Mouse (Mus musculus) embryonic facial prominence, embryonic 13.5 days (tissue): ENCODE measurements around the gene Igf1r. TPM values are rescaled to one million over a fixed set of nuclear protein-coding genes. Genes with fewer than 3 reads are reported as not detected.
A peak's percentile ranks its signal among the peaks of the same experiment; 100 is the strongest.

ENCODE experiments used
- ATAC-seq: fragments of 200-750 bp; cut with Nextera tagmentation; 2 replicates; pipeline ENCODE4 v1.8.0; 2017; ENCODE audit warnings: low read depth; ENCODE audit not compliant: insufficient number of reproducible peaks, insufficient read depth, low FRiP score, low TSS enrichment
- H3K27ac ChIP-seq: fragments of 300-500 bp; sonication (generic); 2 replicates; pipeline ENCODE4 v1.5.1; 2015; ENCODE audit warnings: moderate library complexity, mild to moderate bottlenecking, inconsistent platforms
- H3K27me3 ChIP-seq: fragments of 300-500 bp; sonication (generic); 2 replicates; pipeline ENCODE4 v1.6.1; 2015; ENCODE audit warnings: mild to moderate bottlenecking, inconsistent platforms
- H3K36me3 ChIP-seq: fragments of 300-500 bp; sonication (generic); 2 replicates; pipeline ENCODE4 v1.6.1; 2015; ENCODE audit warnings: mild to moderate bottlenecking, inconsistent platforms
- H3K4me1 ChIP-seq: fragments of 300-500 bp; sonication (generic); 2 replicates; pipeline ENCODE4 v1.6.1; 2015; ENCODE audit warnings: inconsistent platforms
- H3K4me2 ChIP-seq: fragments of 300-500 bp; sonication (generic); 2 replicates; pipeline ENCODE4 v1.6.1; 2015; ENCODE audit warnings: moderate library complexity, mild to moderate bottlenecking, inconsistent platforms
- H3K4me3 ChIP-seq: fragments of 300-500 bp; sonication (generic); 2 replicates; pipeline ENCODE4 v1.5.1; 2015; ENCODE audit warnings: mild to moderate bottlenecking, inconsistent platforms
- H3K9ac ChIP-seq: fragments of 300-500 bp; sonication (generic); 2 replicates; pipeline ENCODE4 v1.6.1; 2015; ENCODE audit warnings: mild to moderate bottlenecking, inconsistent platforms
- H3K9me3 ChIP-seq: fragments of 300-500 bp; sonication (generic); 2 replicates; pipeline ENCODE4 v1.6.1; 2016; ENCODE audit warnings: inconsistent platforms
- WGBS: fragments of 180-500 bp; shearing (Covaris S2); methylation state at CpG from one replicate; pipeline ENCODE4 v1.1.7; 2015; ENCODE audit warnings: mixed read lengths; 5-methylcytosine and 5-hydroxymethylcytosine counted together
- polyA plus RNA-seq: library from polyadenylated mRNA; unstranded; fragments of >200 nt; fragmentation: Nextera tagmentation; extraction: Ambion mirVana; gene quantifications from 2 replicates; pipeline ENCODE4 v1.2.1, GENCODE M21; 2015

Igf1r gene
- 28.7 and 34.2 TPM in 2 replicates for polyA plus RNA-seq

GRCm38 (mm10) chr7:67952777-67953700 lies at the start of gene Igf1r:
TSS of gene Igf1r (plus strand) at chr7:67952827.
- H3K9ac ChIP-seq, result peak within 1 kb of the TSS; percentile 93
- WGBS, result under 1% methylated on average over 58 of the region's 62 CpGs
- H3K27ac ChIP-seq, result peak within 1 kb of the TSS; percentile 100
- peak within 1 kb of the TSS; percentile 87 for H3K4me2 ChIP-seq
- 0 out of 2 replicates have a peak, but pooled peaks cover 1% of the 10 kb centered on the region for H3K27me3 ChIP-seq
- H3K9me3 ChIP-seq, result no peaks in the 10 kb centered on the region
- peaks cover 33% of the 10 kb centered on the region for H3K4me1 ChIP-seq
- H3K36me3 ChIP-seq, result no peaks in the 10 kb centered on the region
- ATAC-seq, result no peak
- peak within 1 kb of the TSS; percentile 87 for H3K4me3 ChIP-seq

- Histone ChIP-seq H3K36me3 (no peaks in the 10 kb centered on the region), H3K27me3 (no peaks in the 10 kb centered on the region), H3K4me3 (no peak overlapping the region), H3K9ac (no peak overlapping the region), H3K27ac (no peak overlapping the region), H3K4me2 (no peak overlapping the region), H3K9me3 (no peaks in the 10 kb centered on the region), H3K4me1 (peaks cover 13% of the 10 kb centered on the region)
- no peak for ATAC-seq
- 88% methylated on average over 2 of the region's 2 CpGs for WGBS
Measured at GRCm38 (mm10) chr7:67906358-67906757, 46.3 kb upstream of the Igf1r start.

DNA sequence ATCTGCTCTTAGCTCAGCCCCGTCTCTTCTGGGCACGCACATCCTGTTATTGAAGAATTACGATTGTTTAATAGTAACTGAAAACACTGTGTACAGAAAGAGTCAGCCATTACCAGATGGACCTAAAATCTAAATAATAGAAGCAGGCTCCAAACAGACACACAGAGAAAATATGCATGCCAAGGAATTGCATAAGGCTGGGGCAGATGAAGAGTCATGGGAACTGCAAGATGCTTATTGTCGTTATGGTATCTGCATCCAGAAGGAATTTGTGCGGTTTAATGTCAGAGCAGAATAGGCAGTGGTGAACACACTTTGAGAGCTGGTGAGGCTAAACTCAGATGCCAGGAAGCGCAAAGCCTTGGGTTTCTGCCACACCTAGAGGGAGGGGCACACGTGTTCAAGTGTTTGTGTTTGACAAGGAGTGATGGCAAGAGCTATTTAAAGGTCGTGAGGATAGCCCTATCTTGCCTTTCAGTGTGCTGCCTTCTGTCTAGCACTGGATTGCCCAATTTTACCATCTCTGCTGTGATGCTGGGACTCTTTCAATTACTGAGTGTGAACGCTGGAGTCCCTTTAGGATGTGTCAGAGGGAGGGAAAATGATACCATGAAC lies 44.7 kb upstream of the Igf1r start:
- Histone ChIP-seq H3K9ac (no peak overlapping the region), H3K36me3 (no peaks in the 10 kb centered on the region), H3K4me1 (peaks cover 20% of the 10 kb centered on the region), H3K4me2 (no peak overlapping the region), H3K27me3 (no peaks in the 10 kb centered on the region), H3K9me3 (no peaks in the 10 kb centered on the region), H3K4me3 (no peak overlapping the region), H3K27ac (no peak overlapping the region)
- no peak for ATAC-seq
- 75% methylated on average over 9 of the region's 9 CpGs for WGBS

GRCm38 (mm10) chr7:67910528-67910927 lies 42.1 kb upstream of the Igf1r start:
- Histone ChIP-seq H3K4me2 (peak overlapping the region; percentile 48), H3K27ac (peak overlapping the region; percentile 91), H3K27me3 (no peaks in the 10 kb centered on the region), H3K36me3 (no peaks in the 10 kb centered on the region), H3K4me3 (peak overlapping the region; percentile 16; the same call in 1 of the 2 replicates), H3K4me1 (peaks cover 20% of the 10 kb centered on the region), H3K9me3 (no peaks in the 10 kb centered on the region), H3K9ac (no peak overlapping the region)
- ATAC-seq, result no peak
- WGBS, result 6% methylated on average over 10 of the region's 10 CpGs

- peak overlapping the region; percentile 91 for H3K27ac ChIP-seq
- H3K9me3 ChIP-seq, result no peaks in the 10 kb centered on the region
- 11% methylated on average over 3 of the region's 3 CpGs for WGBS
- H3K4me3 ChIP-seq, result peak overlapping the region; percentile 16; the same call in 1 of the 2 replicates
- peaks cover 20% of the 10 kb centered on the region for H3K4me1 ChIP-seq
- H3K9ac ChIP-seq, result 0 out of 2 replicates have a peak overlapping the region, but pooled peaks have one; percentile 36
- no peak for ATAC-seq
- H3K27me3 ChIP-seq, result no peaks in the 10 kb centered on the region
- no peaks in the 10 kb centered on the region for H3K36me3 ChIP-seq
- peak overlapping the region; percentile 48 for H3K4me2 ChIP-seq
Measured at GRCm38 (mm10) chr7:67910947-67911346, 41.7 kb upstream of the Igf1r start.

DNA sequence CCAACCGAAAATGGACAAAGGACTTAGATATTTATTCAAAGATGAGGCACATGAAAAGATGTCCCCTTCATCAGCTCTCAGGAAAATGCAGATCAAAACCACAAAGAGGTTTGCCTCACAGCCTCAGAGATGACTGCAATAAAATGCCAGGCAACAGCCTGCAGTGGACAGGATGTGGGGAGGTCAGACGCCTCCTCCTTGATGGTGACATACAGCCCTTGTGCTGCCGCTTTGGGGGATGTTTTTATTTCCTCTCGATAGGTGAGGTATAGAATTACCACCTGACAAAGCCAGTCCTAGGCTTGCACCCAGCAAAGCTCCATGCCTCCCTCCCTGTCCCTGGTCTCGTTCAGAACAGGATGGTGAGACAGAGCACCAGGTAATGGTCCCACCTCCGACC lies 40.8 kb upstream of the Igf1r start:
- no peak for ATAC-seq
- Histone ChIP-seq H3K9me3 (no peaks in the 10 kb centered on the region), H3K4me2 (no peak overlapping the region), H3K27ac (no peak overlapping the region), H3K4me3 (no peak overlapping the region), H3K36me3 (no peaks in the 10 kb centered on the region), H3K27me3 (no peaks in the 10 kb centered on the region), H3K9ac (no peak overlapping the region), H3K4me1 (peaks cover 20% of the 10 kb centered on the region)
- 39% methylated on average over 6 of the region's 6 CpGs for WGBS

- H3K4me1 ChIP-seq, result peaks cover 2% of the 10 kb centered on the region; the same call in 1 of the 2 replicates
- no peaks in the 10 kb centered on the region for H3K9me3 ChIP-seq
- H3K4me3 ChIP-seq, result no peak overlapping the region
- WGBS, result 77% methylated on average over 8 of the region's 8 CpGs
- H3K27me3 ChIP-seq, result no peaks in the 10 kb centered on the region
- H3K36me3 ChIP-seq, result no peaks in the 10 kb centered on the region
- H3K27ac ChIP-seq, result no peak overlapping the region
- ATAC-seq, result no peak
- H3K9ac ChIP-seq, result no peak overlapping the region
- H3K4me2 ChIP-seq, result no peak overlapping the region
Measured at GRCm38 (mm10) chr7:67916960-67917359, 35.7 kb upstream of the Igf1r start.

GRCm38 (mm10) chr7:67917753-67918152 lies 34.9 kb upstream of the Igf1r start:
- H3K4me2 ChIP-seq, result no peak overlapping the region
- H3K9ac ChIP-seq, result no peak overlapping the region
- no peaks in the 10 kb centered on the region for H3K4me1 ChIP-seq
- WGBS, result 85% methylated on average over 2 of the region's 2 CpGs
- no peaks in the 10 kb centered on the region for H3K27me3 ChIP-seq
- ATAC-seq, result no peak
- no peak overlapping the region for H3K27ac ChIP-seq
- H3K4me3 ChIP-seq, result no peak overlapping the region
- H3K9me3 ChIP-seq, result no peaks in the 10 kb centered on the region
- H3K36me3 ChIP-seq, result no peaks in the 10 kb centered on the region

DNA sequence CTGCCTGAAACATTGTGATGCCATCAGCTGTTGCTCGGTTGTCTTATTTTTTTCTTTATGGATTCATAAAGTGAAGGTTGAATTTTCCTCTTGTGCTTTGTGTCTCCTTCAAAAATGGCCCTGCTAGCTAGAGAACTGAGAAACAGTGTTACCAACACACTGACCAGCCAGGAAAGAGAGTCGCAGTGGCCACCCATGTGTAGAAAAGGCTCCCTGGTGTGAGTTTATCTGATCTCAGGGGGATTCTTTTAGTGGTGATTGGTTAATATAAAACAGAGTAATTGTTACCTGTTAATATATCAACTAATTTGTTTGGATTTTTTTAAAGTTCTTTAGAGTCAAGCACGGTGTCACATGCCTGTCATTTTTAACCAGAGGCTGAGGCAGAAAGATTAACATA lies 33.2 kb upstream of the Igf1r start:
- ATAC-seq, result no peak
- Histone ChIP-seq H3K27ac (no peak overlapping the region), H3K27me3 (no peaks in the 10 kb centered on the region), H3K4me2 (no peak overlapping the region), H3K4me1 (peaks cover 4% of the 10 kb centered on the region; the same call in 1 of the 2 replicates), H3K36me3 (no peaks in the 10 kb centered on the region), H3K9ac (no peak overlapping the region), H3K4me3 (no peak overlapping the region), H3K9me3 (no peaks in the 10 kb centered on the region)
- WGBS, result 69% methylated on average over 3 of the region's 3 CpGs

DNA sequence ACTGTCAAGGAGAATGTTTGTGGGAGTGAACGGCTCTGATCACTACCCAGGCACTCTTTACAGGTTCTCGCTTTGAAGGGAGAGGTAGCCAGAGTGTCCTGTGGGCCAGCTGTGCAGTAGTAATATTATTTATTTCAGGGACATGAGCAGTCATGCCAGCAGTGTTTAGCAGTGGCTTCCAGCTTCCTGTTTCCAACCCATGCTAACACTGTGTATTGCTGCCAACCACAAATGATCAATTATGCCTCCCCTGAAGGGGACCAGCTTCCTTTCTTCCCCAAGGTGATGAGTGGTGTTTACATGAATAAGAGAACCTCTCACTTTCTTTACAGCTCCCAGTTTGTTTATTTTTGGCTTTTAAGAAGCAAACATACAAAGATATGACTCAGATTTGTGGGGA lies 28.4 kb upstream of the Igf1r start:
- H3K4me2 ChIP-seq, result no peak overlapping the region
- peaks cover 7% of the 10 kb centered on the region; the same call in 1 of the 2 replicates for H3K4me1 ChIP-seq
- H3K27ac ChIP-seq, result no peak overlapping the region
- no peak overlapping the region for H3K9ac ChIP-seq
- WGBS, result 68% methylated on average over 2 of the region's 2 CpGs
- no peak for ATAC-seq
- no peaks in the 10 kb centered on the region for H3K9me3 ChIP-seq
- no peak overlapping the region for H3K4me3 ChIP-seq
- no peaks in the 10 kb centered on the region for H3K36me3 ChIP-seq
- H3K27me3 ChIP-seq, result no peaks in the 10 kb centered on the region

DNA sequence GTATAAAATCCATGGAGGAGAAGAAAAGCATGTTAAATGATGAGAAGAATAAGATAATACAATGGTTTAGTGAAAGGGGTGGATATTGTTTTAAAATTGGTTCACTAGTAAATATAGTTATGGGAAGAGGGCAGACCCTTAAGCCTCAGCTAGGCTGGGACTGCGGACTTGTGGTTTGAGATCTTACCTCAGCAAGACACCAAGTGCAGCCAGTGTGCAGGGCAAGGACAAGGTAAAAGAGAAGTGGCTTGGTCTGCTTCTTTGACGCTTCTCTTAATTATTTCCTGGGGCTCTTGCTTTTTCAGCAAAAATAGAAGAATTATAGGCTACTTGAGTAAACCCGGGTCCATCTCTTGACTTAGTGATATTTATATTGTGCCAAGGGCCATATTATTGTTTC lies 22.5 kb upstream of the Igf1r start:
- H3K4me1 ChIP-seq, result peaks cover 3% of the 10 kb centered on the region; the same call in 1 of the 2 replicates
- H3K27me3 ChIP-seq, result no peaks in the 10 kb centered on the region
- no peak overlapping the region for H3K9ac ChIP-seq
- H3K27ac ChIP-seq, result no peak overlapping the region
- no peaks in the 10 kb centered on the region for H3K36me3 ChIP-seq
- H3K4me2 ChIP-seq, result no peak overlapping the region
- no peak for ATAC-seq
- no peak overlapping the region for H3K4me3 ChIP-seq
- no peaks in the 10 kb centered on the region for H3K9me3 ChIP-seq
- WGBS, result 70% methylated on average over 3 of the region's 3 CpGs
